Mouse (Mus musculus): Measurements from ENCODE around the gene Gm9857.

- TF ChIP-seq CTCF (IDR thresholded peaks at IDR 0.05; ENCODE audit: low read depth) (no peak), EP300 (optimal IDR thresholded peaks at IDR 0.05) (no peak)
Observed at GRCm38 (mm10) chr3:108940996-108941395, 751 bp upstream of the Gm9857 start.
